Mouse (Mus musculus) intestine, embryonic 15.5 days (tissue): Measurements from ENCODE around the gene Cxcr4. TPM values are rescaled to one million over a fixed set of nuclear protein-coding genes. Genes with fewer than 3 reads are reported as not detected.
"Not testable (repeated sequence)": the region's sequence is repeated elsewhere in the genome, so short reads cannot be mapped to it uniquely, and the experiment has no call there.

Experiments used
- ATAC-seq: fragments of 200-750 bp; cut with Nextera tagmentation; 2 replicates; pipeline ENCODE4 v1.8.0; 2017; ENCODE audit warnings: moderate TSS enrichment, moderate library complexity
- H3K27ac ChIP-seq: fragments of 300-500 bp; sonication (generic); 2 replicates; pipeline ENCODE4 v1.5.1; 2015; ENCODE audit warnings: mild to moderate bottlenecking, inconsistent platforms
- H3K27me3 ChIP-seq: fragments of 300-500 bp; sonication (generic); replicated peaks from 2 replicates; pipeline ENCODE4 v1.6.1; 2015; ENCODE audit warnings: inconsistent platforms
- H3K36me3 ChIP-seq: fragments of 300-500 bp; sonication (generic); 2 replicates; pipeline ENCODE4 v1.6.1; 2015; ENCODE audit warnings: inconsistent platforms
- H3K4me1 ChIP-seq: fragments of 300-500 bp; sonication (generic); replicated peaks from 2 replicates; pipeline ENCODE4 v1.6.1; 2015; ENCODE audit warnings: inconsistent platforms
- H3K4me2 ChIP-seq: fragments of 300-500 bp; sonication (generic); replicated peaks from 2 replicates; pipeline ENCODE4 v1.6.1; 2015; ENCODE audit warnings: mild to moderate bottlenecking, inconsistent platforms
- H3K4me3 ChIP-seq: fragments of 300-500 bp; sonication (generic); replicated peaks from 2 replicates; pipeline ENCODE4 v1.5.1; 2015; ENCODE audit warnings: inconsistent platforms
- H3K9ac ChIP-seq: fragments of 300-500 bp; sonication (generic); 2 replicates; pipeline ENCODE4 v1.6.1; 2015; ENCODE audit warnings: inconsistent platforms
- H3K9me3 ChIP-seq: fragments of 300-500 bp; sonication (generic); 2 replicates; pipeline ENCODE4 v1.6.1; 2016; ENCODE audit warnings: inconsistent platforms
- WGBS: fragments of 180-500 bp; shearing (Covaris S2); methylation state at CpG from one replicate; pipeline ENCODE4 v1.1.7; 2015; 5-methylcytosine and 5-hydroxymethylcytosine counted together
- polyA plus RNA-seq: library from polyadenylated mRNA; unstranded; fragments of >200 nt; fragmentation: Nextera tagmentation; extraction: Ambion mirVana; gene quantifications from 2 replicates; pipeline ENCODE4 v1.2.1, GENCODE M21; 2015

The Cxcr4 gene
- polyA plus RNA-seq, 1 experiment from 2014 or later: 3.1 TPM

- H3K4me2 ChIP-seq, H3K9ac ChIP-seq, H3K27ac ChIP-seq, H3K4me3 ChIP-seq, H3K36me3 ChIP-seq, H3K9me3 ChIP-seq, H3K4me1 ChIP-seq, H3K27me3 ChIP-seq, ATAC-seq: not testable (repeated sequence)
- WGBS: 97% methylated on average over 1 of the region's 1 CpGs
These were observed 7.4 kb downstream of the Cxcr4 start for GRCm38 (mm10) chr1:128584716-128585115.

GRCm38 (mm10) chr1:128583279-128583872, 8.7 kb downstream of the Cxcr4 start:
- Histone ChIP-seq H3K4me3 (no peak overlapping the region), H3K9me3 (no peaks in the 10 kb centered on the region), H3K27me3 (no peaks in the 10 kb centered on the region), H3K9ac (no peak overlapping the region), H3K4me2 (no peak overlapping the region), H3K36me3 (no peaks in the 10 kb centered on the region), H3K27ac (no peak overlapping the region), H3K4me1 (no peaks in the 10 kb centered on the region)
- WGBS: 44% methylated on average over 6 of the region's 6 CpGs
- ATAC-seq: no peak

GRCm38 (mm10) chr1:128580321-128580720, 11.8 kb downstream of the Cxcr4 start:
- no peak overlapping the region for H3K27ac ChIP-seq
- no peaks in the 10 kb centered on the region for H3K4me1 ChIP-seq
- no peak overlapping the region for H3K9ac ChIP-seq
- H3K36me3 ChIP-seq: no peaks in the 10 kb centered on the region
- no peak overlapping the region for H3K4me3 ChIP-seq
- no peak for ATAC-seq
- H3K27me3 ChIP-seq: no peaks in the 10 kb centered on the region
- H3K4me2 ChIP-seq: no peak overlapping the region
- H3K9me3 ChIP-seq: no peaks in the 10 kb centered on the region
- WGBS: 68% methylated on average over 3 of the region's 3 CpGs

GRCm38 (mm10) chr1:128578454-128578853, 13.6 kb downstream of the Cxcr4 start:
- no peak overlapping the region for H3K4me3 ChIP-seq
- 62% methylated on average over 2 of the region's 2 CpGs for WGBS
- H3K4me2 ChIP-seq: no peak overlapping the region
- no peaks in the 10 kb centered on the region for H3K4me1 ChIP-seq
- H3K27ac ChIP-seq: no peak overlapping the region
- no peaks in the 10 kb centered on the region for H3K36me3 ChIP-seq
- no peaks in the 10 kb centered on the region for H3K27me3 ChIP-seq
- H3K9me3 ChIP-seq: no peaks in the 10 kb centered on the region
- no peak for ATAC-seq
- no peak overlapping the region for H3K9ac ChIP-seq

GRCm38 (mm10) chr1:128575096-128575495, 17.0 kb downstream of the Cxcr4 start:
- Histone ChIP-seq H3K9me3 (no peaks in the 10 kb centered on the region), H3K4me2 (no peak overlapping the region), H3K27me3 (no peaks in the 10 kb centered on the region), H3K9ac (no peak overlapping the region), H3K27ac (no peak overlapping the region), H3K36me3 (no peaks in the 10 kb centered on the region), H3K4me1 (no peaks in the 10 kb centered on the region), H3K4me3 (no peak overlapping the region)
- WGBS: 85% methylated on average over 4 of the region's 4 CpGs
- no peak for ATAC-seq

- H3K4me1 ChIP-seq: no peaks in the 10 kb centered on the region
- no peaks in the 10 kb centered on the region for H3K9me3 ChIP-seq
- H3K27me3 ChIP-seq: no peaks in the 10 kb centered on the region
- no peak for ATAC-seq
- WGBS: 61% methylated on average over 3 of the region's 3 CpGs
- no peaks in the 10 kb centered on the region for H3K36me3 ChIP-seq
- no peak overlapping the region for H3K27ac ChIP-seq
- H3K9ac ChIP-seq: no peak overlapping the region
- H3K4me3 ChIP-seq: no peak overlapping the region
- H3K4me2 ChIP-seq: no peak overlapping the region
These were observed 21.1 kb downstream of the Cxcr4 start for GRCm38 (mm10) chr1:128571033-128571432.

GRCm38 (mm10) chr1:128569992-128570648, 22.0 kb downstream of the Cxcr4 start:
- H3K4me3 ChIP-seq: no peak overlapping the region
- H3K27ac ChIP-seq: no peak overlapping the region
- no peaks in the 10 kb centered on the region for H3K4me1 ChIP-seq
- no peaks in the 10 kb centered on the region for H3K9me3 ChIP-seq
- no peak overlapping the region for H3K4me2 ChIP-seq
- ATAC-seq: no peak
- H3K27me3 ChIP-seq: no peaks in the 10 kb centered on the region
- no peaks in the 10 kb centered on the region for H3K36me3 ChIP-seq
- H3K9ac ChIP-seq: no peak overlapping the region
- WGBS: 81% methylated on average over 17 of the region's 17 CpGs

GRCm38 (mm10) chr1:128567224-128568197, 24.6 kb downstream of the Cxcr4 start:
- H3K27ac ChIP-seq: no peak overlapping the region
- H3K27me3 ChIP-seq: no peaks in the 10 kb centered on the region
- H3K4me2 ChIP-seq: no peak overlapping the region
- no peaks in the 10 kb centered on the region for H3K36me3 ChIP-seq
- no peaks in the 10 kb centered on the region for H3K9me3 ChIP-seq
- H3K4me1 ChIP-seq: no peaks in the 10 kb centered on the region
- no peak overlapping the region for H3K4me3 ChIP-seq
- WGBS: 81% methylated on average over 12 of the region's 12 CpGs
- no peak overlapping the region for H3K9ac ChIP-seq
- ATAC-seq: no peak

- ATAC-seq: no peak
- no peaks in the 10 kb centered on the region for H3K36me3 ChIP-seq
- no peak overlapping the region for H3K9ac ChIP-seq
- H3K27me3 ChIP-seq: no peaks in the 10 kb centered on the region
- H3K4me2 ChIP-seq: no peak overlapping the region
- no peak overlapping the region for H3K4me3 ChIP-seq
- WGBS: 82% methylated on average over 3 of the region's 3 CpGs
- no peaks in the 10 kb centered on the region for H3K9me3 ChIP-seq
- H3K4me1 ChIP-seq: no peaks in the 10 kb centered on the region
- no peak overlapping the region for H3K27ac ChIP-seq
These were observed 28.2 kb downstream of the Cxcr4 start for GRCm38 (mm10) chr1:128563905-128564304.

GRCm38 (mm10) chr1:128561325-128561874, 30.7 kb downstream of the Cxcr4 start:
- H3K4me1 ChIP-seq: no peaks in the 10 kb centered on the region
- ATAC-seq: no peak
- H3K36me3 ChIP-seq: no peaks in the 10 kb centered on the region
- H3K27ac ChIP-seq: no peak overlapping the region
- no peak overlapping the region for H3K9ac ChIP-seq
- H3K27me3 ChIP-seq: no peaks in the 10 kb centered on the region
- 81% methylated on average over 9 of the region's 9 CpGs for WGBS
- no peaks in the 10 kb centered on the region for H3K9me3 ChIP-seq
- no peak overlapping the region for H3K4me2 ChIP-seq
- H3K4me3 ChIP-seq: no peak overlapping the region

GRCm38 (mm10) chr1:128560452-128561324, 31.4 kb downstream of the Cxcr4 start:
- H3K9ac ChIP-seq: no peak overlapping the region
- H3K4me3 ChIP-seq: no peak overlapping the region
- WGBS: 63% methylated on average over 14 of the region's 14 CpGs
- H3K27ac ChIP-seq: no peak overlapping the region
- H3K4me2 ChIP-seq: no peak overlapping the region
- no peaks in the 10 kb centered on the region for H3K36me3 ChIP-seq
- H3K4me1 ChIP-seq: no peaks in the 10 kb centered on the region
- peak; percentile 47; the same call in 1 of the 2 replicates for ATAC-seq
- no peaks in the 10 kb centered on the region for H3K9me3 ChIP-seq
- H3K27me3 ChIP-seq: no peaks in the 10 kb centered on the region
